Mouse (Mus musculus) hindbrain, postnatal 0 days (tissue): ENCODE results near the gene Nfe2l2. TPM values are rescaled to one million over a fixed set of nuclear protein-coding genes. Genes with fewer than 3 reads are reported as not detected.

ENCODE experiments used
- ATAC-seq: fragments of 200-750 bp; cut with Nextera tagmentation; 2 replicates; pipeline ENCODE4 v1.8.0; 2017; ENCODE audit warnings: mild to moderate bottlenecking, moderate TSS enrichment, moderate library complexity
- DNase-seq: peaks from one replicate; pipeline ENCODE4 v3.0.0-alpha.2; 2015; ENCODE audit warnings: low spot score
- H3K27ac ChIP-seq: fragments of 300-500 bp; sonication (generic); 2 replicates; pipeline ENCODE4 v1.5.1; 2014; ENCODE audit warnings: mild to moderate bottlenecking
- H3K27me3 ChIP-seq: fragments of 300-500 bp; sonication (generic); 2 replicates; pipeline ENCODE4 v1.6.1; 2014; ENCODE audit warnings: low read length, mixed read lengths; ENCODE audit not compliant: insufficient read depth
- H3K36me3 ChIP-seq: fragments of 300-500 bp; sonication (generic); 2 replicates; pipeline ENCODE4 v1.6.1; 2014; ENCODE audit warnings: low read length, mixed read lengths; ENCODE audit not compliant: insufficient read depth
- H3K4me1 ChIP-seq: fragments of 300-500 bp; sonication (generic); 2 replicates; pipeline ENCODE4 v1.6.1; 2014; ENCODE audit warnings: antibody characterized with exemption, low read length, mixed read lengths; ENCODE audit not compliant: insufficient read depth
- H3K4me2 ChIP-seq: fragments of 300-500 bp; sonication (generic); 2 replicates; pipeline ENCODE4 v1.6.1; 2014; ENCODE audit warnings: low read depth, mild to moderate bottlenecking, low read length, moderate library complexity, mixed read lengths
- H3K4me3 ChIP-seq: fragments of 300-500 bp; sonication (generic); 2 replicates; pipeline ENCODE4 v1.5.1; 2014; ENCODE audit warnings: low read length
- H3K9ac ChIP-seq: fragments of 300-500 bp; sonication (generic); replicated peaks from 2 replicates; pipeline ENCODE4 v1.6.1; 2014; ENCODE audit warnings: mild to moderate bottlenecking, low read length, moderate library complexity, mixed read lengths
- H3K9me3 ChIP-seq: fragments of 300-500 bp; sonication (generic); 2 replicates; pipeline ENCODE4 v1.6.1; 2016; ENCODE audit warnings: low read length, mixed read lengths
- CTCF ChIP-seq: IDR thresholded peaks from 2 replicates; pipeline ENCODE4 v1.5.1; 2016; ENCODE audit warnings: antibody characterized with exemption, control low read depth, low read depth
- WGBS: fragments of 180-500 bp; shearing (Covaris S2); extraction: QIAGEN DNeasy Blood & Tissue Kit; methylation state at CpG from one replicate; pipeline ENCODE4 v1.1.7; 2014; 5-methylcytosine and 5-hydroxymethylcytosine counted together
- polyA plus RNA-seq: library from polyadenylated mRNA; unstranded; fragments of >200 nt; fragmentation: Nextera tagmentation; extraction: Ambion mirVana; gene quantifications from 2 replicates; pipeline ENCODE4 v1.2.1, GENCODE M21; 2015
- total RNA-seq: library from RNA; depleted of rRNA; stranded (reverse); fragments of >200 nt; gene quantifications from 2 replicates; pipeline ENCODE4 v1.2.3, GENCODE M21; 2014

Gene Nfe2l2
- total and polyA plus RNA-seq, 2 experiments from 2014 or later = 11.6 to 17.0 TPM

DNA sequence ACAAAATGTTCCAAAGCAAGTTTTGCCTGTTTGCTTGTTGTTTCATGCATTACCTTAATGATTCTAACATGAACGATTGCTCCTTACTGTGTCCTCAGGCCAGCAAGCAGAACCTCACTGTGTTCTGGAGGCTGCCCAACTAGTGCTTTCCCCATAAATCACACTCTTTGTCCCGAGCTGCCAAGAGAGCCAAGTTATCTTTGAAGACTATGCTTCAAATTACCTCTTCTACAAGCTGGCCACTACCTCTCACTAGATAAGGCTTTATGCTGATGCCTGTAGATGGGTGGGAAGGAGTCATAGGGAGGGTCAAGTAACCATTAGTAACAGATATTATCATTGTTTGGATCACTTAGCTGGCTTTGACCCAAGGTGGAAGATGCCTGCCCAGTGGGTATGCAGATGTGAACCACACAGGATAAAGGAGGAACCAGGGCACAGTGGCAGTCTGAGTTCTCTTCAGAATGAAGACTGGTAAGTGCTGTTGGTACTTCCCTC is 32.6 kb upstream of the Nfe2l2 start:
- WGBS = 43% methylated on average over 2 of the region's 2 CpGs

DNA sequence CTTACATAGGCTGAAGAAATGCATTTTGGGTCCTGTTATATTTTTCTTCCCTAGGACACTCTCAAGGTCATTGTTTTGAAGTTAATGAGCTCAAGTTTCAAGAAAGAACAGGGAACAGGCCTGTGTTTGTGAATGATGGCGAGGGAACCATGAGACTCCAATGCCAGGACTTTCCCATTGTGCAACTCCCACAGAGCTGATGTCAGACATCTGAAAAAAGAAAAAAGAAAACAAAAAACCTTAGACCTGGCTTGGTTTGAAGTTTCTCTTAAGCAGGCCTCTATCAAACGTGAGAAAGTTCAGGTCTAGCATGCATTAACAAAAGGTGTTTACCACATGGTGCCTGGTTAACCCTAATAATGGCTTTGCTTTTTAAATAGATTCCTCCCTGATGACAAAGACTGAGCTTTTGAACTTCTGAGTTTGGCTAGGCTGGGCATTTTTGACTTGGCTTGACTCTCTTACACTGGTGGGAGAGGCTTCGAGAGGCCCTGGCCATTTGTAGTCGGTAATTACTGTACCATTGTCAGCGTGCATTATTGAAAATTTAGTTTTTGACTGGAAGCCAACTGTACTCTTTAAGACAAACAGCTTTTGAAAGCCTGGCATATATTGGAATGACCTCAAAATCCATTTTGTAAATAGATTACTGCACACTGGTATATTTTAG is 29.9 kb upstream of the Nfe2l2 start:
- no peaks in the 10 kb centered on the region for H3K36me3 ChIP-seq
- H3K27me3 ChIP-seq = no peaks in the 10 kb centered on the region
- H3K4me2 ChIP-seq = no peak overlapping the region
- H3K9me3 ChIP-seq = no peaks in the 10 kb centered on the region
- WGBS = 42% methylated on average over 5 of the region's 5 CpGs
- no peak overlapping the region for H3K9ac ChIP-seq
- DNase-seq (no peak), ATAC-seq (no peak)
- no peak overlapping the region for H3K27ac ChIP-seq
- no peaks in the 10 kb centered on the region for H3K4me1 ChIP-seq
- no peak overlapping the region for H3K4me3 ChIP-seq
- no peak for TF ChIP-seq CTCF

More for the DNA sequence above, 32.6 kb upstream of the Nfe2l2 start:
- TF ChIP-seq CTCF = no peak
- H3K4me1 ChIP-seq = no peaks in the 10 kb centered on the region
- no peak overlapping the region for H3K9ac ChIP-seq
- H3K27ac ChIP-seq = no peak overlapping the region
- DNase-seq (no peak), ATAC-seq (no peak)
- H3K4me3 ChIP-seq = no peak overlapping the region
- no peak overlapping the region for H3K4me2 ChIP-seq
- no peaks in the 10 kb centered on the region for H3K9me3 ChIP-seq
- H3K36me3 ChIP-seq = no peaks in the 10 kb centered on the region
- H3K27me3 ChIP-seq = no peaks in the 10 kb centered on the region

DNA sequence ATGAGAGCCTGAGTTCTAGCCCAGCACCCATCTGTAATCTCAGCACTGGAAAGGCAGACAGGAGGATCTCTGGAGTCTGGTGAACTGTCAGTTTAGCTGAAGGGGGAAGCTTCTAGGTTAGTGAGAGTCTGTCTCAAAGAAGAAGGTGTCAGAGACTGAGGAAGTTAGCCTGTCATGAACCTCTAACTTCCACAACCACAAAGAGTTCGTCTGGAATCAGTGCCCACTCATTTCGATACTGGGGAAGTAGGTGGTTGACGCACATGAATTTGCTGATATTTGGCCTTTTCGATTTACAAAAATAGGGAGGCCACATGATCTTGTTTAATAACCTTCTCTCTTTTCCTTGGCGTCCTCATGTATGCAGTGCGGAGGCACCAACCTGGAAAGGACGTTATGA is 28.7 kb upstream of the Nfe2l2 start:
- no peaks in the 10 kb centered on the region for H3K27me3 ChIP-seq
- no peak overlapping the region for H3K4me3 ChIP-seq
- no peak overlapping the region for H3K9ac ChIP-seq
- no peak overlapping the region for H3K27ac ChIP-seq
- WGBS = 95% methylated on average over 7 of the region's 7 CpGs
- no peak overlapping the region for H3K4me2 ChIP-seq
- TF ChIP-seq CTCF = no peak
- H3K4me1 ChIP-seq = no peaks in the 10 kb centered on the region
- no peaks in the 10 kb centered on the region for H3K36me3 ChIP-seq
- no peak for DNase-seq
- no peak for ATAC-seq
- H3K9me3 ChIP-seq = no peaks in the 10 kb centered on the region

DNA sequence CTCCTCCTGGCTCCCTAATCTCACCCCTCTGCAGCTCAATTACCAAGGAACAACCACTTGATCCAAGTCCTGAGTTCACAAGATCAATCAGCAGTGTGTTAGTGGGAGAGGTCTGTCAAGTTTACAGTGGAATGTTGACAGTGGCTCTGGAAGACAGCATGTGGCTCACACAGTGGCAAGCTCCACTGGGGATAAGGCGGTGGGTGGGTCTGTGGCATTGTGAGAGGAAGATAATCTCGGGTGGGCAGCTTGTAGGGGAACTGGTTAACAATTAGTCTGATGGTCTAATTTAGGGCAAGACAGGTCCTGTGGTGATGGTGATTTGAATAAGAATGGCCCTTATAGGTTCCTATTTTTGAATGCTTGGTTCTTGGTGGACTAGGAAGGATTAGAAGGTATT is 27.5 kb upstream of the Nfe2l2 start:
- Histone ChIP-seq H3K36me3 (no peaks in the 10 kb centered on the region), H3K9me3 (no peaks in the 10 kb centered on the region), H3K4me1 (no peaks in the 10 kb centered on the region), H3K27me3 (no peaks in the 10 kb centered on the region), H3K9ac (no peak overlapping the region), H3K27ac (no peak overlapping the region), H3K4me3 (no peak overlapping the region), H3K4me2 (no peak overlapping the region)
- no peak for TF ChIP-seq CTCF
- no peak for ATAC-seq
- 57% methylated on average over 2 of the region's 2 CpGs for WGBS
- no peak for DNase-seq

DNA sequence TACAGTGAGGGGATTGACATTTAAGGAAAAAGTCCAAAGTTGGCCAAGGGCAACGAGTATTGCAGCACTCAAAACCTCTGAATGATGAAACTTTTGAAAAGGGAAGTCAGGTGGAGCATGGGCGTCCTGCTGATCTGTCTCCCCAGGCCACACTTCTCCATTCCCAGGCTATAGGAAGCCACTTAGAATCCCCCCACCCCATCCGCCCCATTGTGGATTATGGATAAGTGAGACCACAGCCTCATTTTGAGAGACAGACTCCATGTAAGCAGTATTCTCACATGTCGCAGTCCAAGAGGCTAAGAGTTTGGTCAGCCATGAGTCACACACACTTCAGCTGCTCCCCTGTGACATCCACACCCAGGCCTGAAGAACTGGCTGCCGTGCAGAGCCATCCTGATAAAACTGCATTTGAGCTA is 26.8 kb upstream of the Nfe2l2 start:
- no peak for ATAC-seq
- no peak for TF ChIP-seq CTCF
- no peak for DNase-seq
- Histone ChIP-seq H3K4me3 (no peak overlapping the region), H3K9me3 (no peaks in the 10 kb centered on the region), H3K9ac (no peak overlapping the region), H3K4me1 (no peaks in the 10 kb centered on the region), H3K27ac (no peak overlapping the region), H3K4me2 (no peak overlapping the region), H3K36me3 (no peaks in the 10 kb centered on the region), H3K27me3 (no peaks in the 10 kb centered on the region)
- 89% methylated on average over 5 of the region's 5 CpGs for WGBS

DNA sequence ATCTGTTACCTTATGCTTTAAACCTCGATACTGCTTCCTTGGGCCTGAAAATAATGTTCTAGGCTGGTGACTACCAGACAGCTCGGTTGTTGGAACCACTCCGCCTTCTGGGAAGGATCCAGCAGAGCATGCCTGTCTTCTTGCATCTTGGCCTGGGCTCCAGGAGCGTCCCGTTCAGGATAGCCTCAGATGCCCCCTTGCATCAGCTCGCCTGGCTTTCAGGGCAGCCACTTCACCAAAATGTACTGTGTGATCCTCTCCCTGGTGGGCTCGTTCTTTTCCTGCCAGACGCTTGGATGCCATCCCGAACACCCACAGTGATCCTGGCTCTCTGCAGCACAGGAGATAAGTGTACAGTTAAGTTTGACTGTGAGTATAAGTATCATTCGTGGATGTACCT is 25.6 kb upstream of the Nfe2l2 start:
- no peak for TF ChIP-seq CTCF
- Histone ChIP-seq H3K4me3 (no peak overlapping the region), H3K9ac (no peak overlapping the region), H3K27ac (no peak overlapping the region), H3K4me1 (no peaks in the 10 kb centered on the region), H3K9me3 (no peaks in the 10 kb centered on the region), H3K27me3 (no peaks in the 10 kb centered on the region), H3K36me3 (no peaks in the 10 kb centered on the region), H3K4me2 (no peak overlapping the region)
- no peak for ATAC-seq
- DNase-seq = peak; percentile 3
- 73% methylated on average over 10 of the region's 10 CpGs for WGBS

DNA sequence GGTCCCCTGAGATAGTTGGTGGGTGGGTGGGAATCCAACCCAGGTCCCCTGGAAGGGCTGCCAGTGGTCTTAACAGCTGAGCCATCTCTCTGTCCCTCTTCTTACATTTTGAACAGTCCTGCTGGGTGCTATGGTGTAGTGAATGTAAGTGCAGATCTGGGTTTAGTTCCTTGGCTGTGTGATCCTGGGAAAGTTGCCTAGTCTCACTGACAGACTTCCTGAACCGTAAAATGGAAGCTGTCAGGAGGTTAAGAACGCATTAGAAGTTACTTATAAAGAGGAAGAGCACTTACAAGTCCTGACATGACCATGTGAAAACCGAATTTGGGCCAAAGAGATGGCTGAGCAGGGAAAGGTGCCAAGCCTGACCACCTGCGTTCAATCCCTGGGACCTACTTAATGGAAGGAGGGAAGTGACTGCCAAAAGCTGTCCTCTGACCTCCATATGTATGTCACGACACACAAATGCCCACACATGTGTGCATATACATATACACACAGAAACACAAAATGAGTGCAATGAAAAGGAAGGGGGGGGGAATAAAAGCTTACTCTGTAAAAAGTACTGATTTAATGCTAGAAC is 20.5 kb upstream of the Nfe2l2 start:
- no peak overlapping the region for H3K27ac ChIP-seq
- H3K27me3 ChIP-seq = no peaks in the 10 kb centered on the region
- no peak overlapping the region for H3K9ac ChIP-seq
- no peak for TF ChIP-seq CTCF
- DNase-seq (no peak), ATAC-seq (no peak)
- no peaks in the 10 kb centered on the region for H3K4me1 ChIP-seq
- no peaks in the 10 kb centered on the region for H3K9me3 ChIP-seq
- H3K4me2 ChIP-seq = no peak overlapping the region
- H3K36me3 ChIP-seq = no peaks in the 10 kb centered on the region
- WGBS = 56% methylated on average over 5 of the region's 5 CpGs
- no peak overlapping the region for H3K4me3 ChIP-seq
